Mouse (Mus musculus) neural tube, embryonic 14.5 days (tissue): Measurements from ENCODE around the gene Endod1. TPM values are rescaled to one million over a fixed set of nuclear protein-coding genes. Genes with fewer than 3 reads are reported as not detected.

Experiments
- ATAC-seq: fragments of 200-750 bp; cut with Nextera tagmentation; 2 replicates; pipeline ENCODE4 v1.8.0; 2017; ENCODE audit warnings: low read depth, mild to moderate bottlenecking, moderate TSS enrichment, moderate library complexity
- H3K27ac ChIP-seq: fragments of 300-500 bp; sonication (generic); 2 replicates; pipeline ENCODE4 v1.5.1; 2014; ENCODE audit warnings: low read depth, mild to moderate bottlenecking, control low read depth, low read length, moderate library complexity, mixed read lengths
- H3K27me3 ChIP-seq: fragments of 300-500 bp; sonication (generic); 2 replicates; pipeline ENCODE4 v1.6.1; 2014; ENCODE audit warnings: low read length; ENCODE audit not compliant: control insufficient read depth, insufficient read depth
- H3K36me3 ChIP-seq: fragments of 300-500 bp; sonication (generic); 2 replicates; pipeline ENCODE4 v1.6.1; 2014; ENCODE audit warnings: low read length, mixed read lengths; ENCODE audit not compliant: control insufficient read depth, insufficient read depth
- H3K4me1 ChIP-seq: fragments of 300-500 bp; sonication (generic); 2 replicates; pipeline ENCODE4 v1.6.1; 2014; ENCODE audit warnings: low read length; ENCODE audit not compliant: control insufficient read depth, insufficient read depth
- H3K4me2 ChIP-seq: fragments of 300-500 bp; sonication (generic); 2 replicates; pipeline ENCODE4 v1.6.1; 2014; ENCODE audit warnings: mild to moderate bottlenecking, low read depth, low read length, control low read depth
- H3K4me3 ChIP-seq: fragments of 300-500 bp; sonication (generic); 2 replicates; pipeline ENCODE4 v1.5.1; 2014; ENCODE audit warnings: low read depth, low read length, control low read depth, mixed read lengths
- H3K9ac ChIP-seq: fragments of 300-500 bp; sonication (generic); replicated peaks from 2 replicates; pipeline ENCODE4 v1.6.1; 2014; ENCODE audit warnings: low read depth, mild to moderate bottlenecking, control low read depth, low read length, mixed read lengths
- H3K9me3 ChIP-seq: fragments of 300-500 bp; sonication (generic); 2 replicates; pipeline ENCODE4 v1.6.1; 2016; ENCODE audit warnings: low read length; ENCODE audit not compliant: control insufficient read depth
- WGBS: fragments of 180-500 bp; shearing (Covaris S2); extraction: QIAGEN DNeasy Blood & Tissue Kit; methylation state at CpG from one replicate; pipeline ENCODE4 v1.1.7; 2014; 5-methylcytosine and 5-hydroxymethylcytosine counted together
- polyA plus RNA-seq: library from polyadenylated mRNA; unstranded; fragments of >200 nt; fragmentation: Nextera tagmentation; extraction: Ambion mirVana; gene quantifications from 2 replicates; pipeline ENCODE4 v1.2.1, GENCODE M21; 2014

The Endod1 gene
- polyA plus RNA-seq, result 32.3 and 42.2 TPM in 2 replicates

DNA sequence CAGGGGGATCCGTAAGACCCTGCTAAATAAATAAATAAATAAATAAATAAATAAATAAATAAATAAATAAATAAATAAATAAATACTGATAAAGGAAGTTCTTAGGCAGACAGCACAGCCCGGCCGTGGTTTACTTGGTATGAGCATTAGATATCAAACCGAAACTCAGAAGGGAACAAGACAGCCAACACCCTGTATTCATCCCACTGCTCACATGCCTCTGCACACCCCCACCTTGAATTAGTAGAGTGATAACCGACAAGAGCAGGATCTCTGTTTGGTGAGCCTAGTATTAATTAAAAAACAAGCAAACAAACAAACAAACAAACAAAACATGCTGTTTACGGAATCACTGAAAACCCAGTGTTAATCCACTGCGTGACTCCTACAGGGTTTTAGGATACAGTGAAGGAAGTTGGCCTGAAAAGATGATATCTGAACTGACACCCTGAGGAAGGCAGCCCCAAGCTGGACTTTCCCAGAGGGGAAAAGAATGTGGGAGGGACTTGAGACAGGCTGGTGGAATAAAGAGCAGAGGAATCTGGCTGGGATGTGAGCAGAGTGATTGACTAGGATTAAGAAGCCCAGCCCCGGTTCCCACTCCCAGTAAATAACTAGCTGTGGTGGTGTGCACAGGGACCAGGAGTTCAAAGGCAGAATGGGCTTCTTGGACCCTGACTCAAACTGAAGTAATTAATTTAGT, at the start of gene Endod1:
Gene Endod1, minus strand, starts transcription at position 155 of the 703 bp plus-strand sequence.
- Histone ChIP-seq H3K4me2 (peak within 1 kb of the TSS; percentile 87), H3K9ac (peak within 1 kb of the TSS; percentile 88), H3K36me3 (no peaks in the 10 kb centered on the region), H3K4me1 (no peaks in the 10 kb centered on the region; the same call in 1 of the 2 replicates), H3K9me3 (no peaks in the 10 kb centered on the region), H3K27ac (peak within 1 kb of the TSS; percentile 80), H3K27me3 (no peaks in the 10 kb centered on the region), H3K4me3 (peak within 1 kb of the TSS; percentile 81)
- WGBS, result 6% methylated on average over 8 of the region's 8 CpGs
- peak; percentile 57 for ATAC-seq

DNA sequence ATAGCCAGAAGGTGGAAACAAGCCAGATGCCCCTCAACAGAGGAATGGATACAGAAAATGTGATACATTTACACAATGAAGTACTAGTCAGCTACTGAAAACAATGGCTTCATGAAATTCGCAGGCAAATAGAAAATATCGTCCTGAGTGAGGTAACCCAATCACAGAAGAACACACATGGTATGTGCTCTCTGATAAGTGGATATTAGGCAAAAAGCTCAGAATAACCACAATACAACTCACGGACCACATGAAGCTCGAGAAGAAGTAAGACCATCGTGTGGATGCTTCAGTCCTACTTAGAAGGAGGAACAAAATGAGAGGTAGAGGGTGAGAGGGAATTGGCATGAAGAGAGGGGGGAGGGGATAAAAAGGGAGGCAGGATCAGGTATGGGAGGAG, 27.8 kb upstream of the Endod1 start:
- no peak for ATAC-seq

DNA sequence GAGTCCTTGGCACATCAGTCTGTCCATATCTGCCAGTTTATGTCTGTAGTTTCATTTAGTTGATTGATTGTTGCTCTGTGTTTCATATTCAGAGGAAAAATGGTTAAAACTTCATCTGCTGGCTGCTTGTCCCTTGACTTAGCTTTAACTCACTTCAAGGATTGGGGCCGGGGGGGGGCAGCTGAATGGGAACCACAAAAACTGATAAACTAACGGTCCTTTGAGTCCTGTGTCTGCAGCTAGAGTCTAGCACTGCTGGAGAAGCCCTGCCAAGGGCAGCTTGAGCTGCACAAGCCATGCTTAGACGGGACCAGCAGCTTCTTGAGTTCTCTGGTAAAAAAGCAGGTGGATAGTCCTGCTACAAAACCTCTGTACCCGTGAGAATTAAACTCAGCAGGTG, 26.7 kb upstream of the Endod1 start:
- Histone ChIP-seq H3K9ac (no peak overlapping the region), H3K4me2 (no peak overlapping the region), H3K9me3 (no peaks in the 10 kb centered on the region), H3K27ac (no peak overlapping the region), H3K27me3 (no peaks in the 10 kb centered on the region), H3K4me1 (no peaks in the 10 kb centered on the region), H3K36me3 (no peaks in the 10 kb centered on the region), H3K4me3 (no peak overlapping the region)
- no peak for ATAC-seq
- 82% methylated on average over 4 of the region's 4 CpGs for WGBS

More for the DNA sequence above, 27.8 kb upstream of the Endod1 start:
- H3K9ac ChIP-seq, result no peak overlapping the region
- no peaks in the 10 kb centered on the region for H3K36me3 ChIP-seq
- H3K4me1 ChIP-seq, result no peaks in the 10 kb centered on the region
- H3K27ac ChIP-seq, result no peak overlapping the region
- WGBS, result 96% methylated on average over 5 of the region's 5 CpGs
- no peak overlapping the region for H3K4me3 ChIP-seq
- no peaks in the 10 kb centered on the region for H3K27me3 ChIP-seq
- no peaks in the 10 kb centered on the region for H3K9me3 ChIP-seq
- no peak overlapping the region for H3K4me2 ChIP-seq

DNA sequence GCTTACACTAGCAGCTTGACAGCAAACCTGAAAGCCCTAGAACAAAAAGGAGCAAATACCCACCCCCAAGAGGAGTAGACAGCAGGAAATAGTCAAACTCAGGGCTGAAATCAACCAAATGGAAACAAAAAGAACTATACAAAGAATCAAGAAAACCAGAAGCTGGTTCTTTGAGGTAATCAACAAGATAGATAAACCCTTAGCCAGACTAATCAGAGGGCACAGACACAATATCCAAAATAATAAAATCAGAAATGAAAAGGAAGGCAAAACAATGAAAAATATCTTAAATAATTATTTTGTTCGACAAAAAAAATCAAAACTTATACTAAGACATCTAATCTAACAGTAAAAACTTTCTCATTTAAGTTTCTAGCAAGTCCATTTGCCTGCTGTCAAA, 24.7 kb upstream of the Endod1 start:
- Histone ChIP-seq H3K4me3 (no peak overlapping the region), H3K36me3 (no peaks in the 10 kb centered on the region), H3K4me2 (no peak overlapping the region), H3K27ac (no peak overlapping the region), H3K9ac (no peak overlapping the region), H3K4me1 (no peaks in the 10 kb centered on the region), H3K27me3 (no peaks in the 10 kb centered on the region), H3K9me3 (no peaks in the 10 kb centered on the region)
- WGBS, result 70% methylated on average over 1 of the region's 1 CpGs
- no peak for ATAC-seq

DNA sequence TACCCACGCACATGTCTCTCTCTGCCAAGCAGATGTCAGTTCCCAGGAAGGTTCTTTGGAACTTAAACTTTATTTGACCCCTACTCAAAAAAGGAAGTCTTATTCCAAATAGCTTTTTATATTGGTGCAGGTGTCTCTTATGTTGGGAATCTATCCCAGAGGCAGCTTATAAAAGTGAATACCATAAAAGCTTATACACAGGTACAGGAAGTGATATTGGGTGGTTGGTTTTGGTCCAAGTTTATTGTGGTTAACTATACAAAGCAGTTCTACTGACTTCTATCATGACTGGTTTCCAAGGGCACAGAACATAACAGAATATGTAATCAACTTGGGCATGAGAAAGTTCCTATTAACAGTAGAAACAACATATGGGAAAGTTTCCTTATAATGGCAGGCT, 20.8 kb upstream of the Endod1 start:
- no peaks in the 10 kb centered on the region for H3K36me3 ChIP-seq
- no peak overlapping the region for H3K4me2 ChIP-seq
- H3K4me1 ChIP-seq, result no peaks in the 10 kb centered on the region
- no peaks in the 10 kb centered on the region for H3K27me3 ChIP-seq
- 88% methylated on average over 1 of the region's 1 CpGs for WGBS
- H3K9me3 ChIP-seq, result no peaks in the 10 kb centered on the region
- H3K27ac ChIP-seq, result no peak overlapping the region
- no peak for ATAC-seq
- no peak overlapping the region for H3K4me3 ChIP-seq
- H3K9ac ChIP-seq, result no peak overlapping the region

DNA sequence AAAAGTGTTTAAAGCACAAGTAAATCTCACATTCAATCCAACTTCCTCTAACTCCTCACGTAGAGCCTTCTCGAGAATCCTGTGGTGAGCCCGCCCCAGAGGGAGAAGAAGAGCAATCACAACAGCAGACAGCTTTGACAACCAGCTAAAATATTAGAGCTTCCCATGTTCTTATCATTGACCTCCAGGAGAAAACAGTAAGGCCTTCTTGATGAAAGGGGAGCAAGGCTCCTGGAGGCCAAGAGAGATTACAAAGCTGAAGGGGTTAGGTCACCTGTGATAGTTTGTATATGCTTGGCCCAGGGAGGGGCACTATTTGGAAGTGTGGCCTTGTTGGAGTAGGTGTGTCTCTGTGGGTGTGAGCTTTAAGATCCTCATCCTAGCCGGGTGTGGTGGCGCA, 19.1 kb upstream of the Endod1 start:
- Histone ChIP-seq H3K4me1 (no peaks in the 10 kb centered on the region), H3K9me3 (no peaks in the 10 kb centered on the region), H3K4me2 (no peak overlapping the region), H3K4me3 (no peak overlapping the region), H3K27ac (no peak overlapping the region), H3K36me3 (no peaks in the 10 kb centered on the region), H3K27me3 (no peaks in the 10 kb centered on the region), H3K9ac (no peak overlapping the region)
- ATAC-seq, result no peak
- WGBS, result 94% methylated on average over 5 of the region's 5 CpGs

DNA sequence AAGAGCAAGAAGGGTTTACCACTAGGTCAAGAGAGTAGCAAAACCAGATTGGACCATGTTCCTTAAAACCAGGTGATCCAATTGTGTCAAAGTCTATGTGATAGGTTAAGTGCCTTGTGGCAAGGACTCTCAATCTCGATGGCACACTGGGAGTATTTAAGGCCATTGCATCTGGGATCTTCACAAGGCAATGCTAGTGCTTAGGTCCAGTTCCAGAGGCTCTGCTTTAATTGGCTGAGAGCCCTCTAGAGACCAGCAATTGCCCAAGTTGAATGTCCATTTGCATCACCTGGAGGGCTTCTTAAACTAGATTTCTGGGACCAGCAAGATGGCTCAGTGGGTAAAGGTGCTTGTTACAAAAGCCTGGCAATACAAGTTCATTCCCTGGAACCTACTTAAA, 17.6 kb upstream of the Endod1 start:
- Histone ChIP-seq H3K27me3 (no peaks in the 10 kb centered on the region), H3K4me3 (no peak overlapping the region), H3K36me3 (no peaks in the 10 kb centered on the region), H3K4me1 (no peaks in the 10 kb centered on the region), H3K9me3 (no peaks in the 10 kb centered on the region), H3K4me2 (no peak overlapping the region), H3K27ac (no peak overlapping the region), H3K9ac (no peak overlapping the region)
- WGBS, result 93% methylated on average over 1 of the region's 1 CpGs
- ATAC-seq, result no peak

DNA sequence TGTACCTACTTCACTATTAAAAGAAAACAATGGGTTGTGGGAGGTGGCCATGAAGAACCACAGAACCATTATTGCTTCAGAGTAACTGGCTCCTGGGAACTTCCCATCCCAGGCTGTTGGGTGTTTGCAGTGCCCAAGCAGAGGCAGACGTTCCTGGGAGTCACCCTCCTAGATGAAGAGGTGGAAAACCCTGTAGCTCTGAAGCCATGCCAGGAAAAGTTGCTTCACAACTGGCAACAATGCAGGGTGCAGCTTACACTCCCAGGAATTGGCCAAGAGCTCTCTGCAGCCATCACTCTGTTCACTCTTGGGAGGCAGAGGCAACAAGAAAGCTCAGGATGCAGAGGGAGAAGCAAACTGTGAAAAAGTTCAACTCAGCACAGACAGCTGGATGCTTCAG, 16.8 kb upstream of the Endod1 start:
- Histone ChIP-seq H3K36me3 (no peaks in the 10 kb centered on the region), H3K27ac (no peak overlapping the region), H3K4me1 (no peaks in the 10 kb centered on the region), H3K9ac (no peak overlapping the region), H3K4me2 (no peak overlapping the region), H3K27me3 (no peaks in the 10 kb centered on the region), H3K4me3 (no peak overlapping the region), H3K9me3 (no peaks in the 10 kb centered on the region)
- 69% methylated on average over 1 of the region's 1 CpGs for WGBS
- no peak for ATAC-seq

DNA sequence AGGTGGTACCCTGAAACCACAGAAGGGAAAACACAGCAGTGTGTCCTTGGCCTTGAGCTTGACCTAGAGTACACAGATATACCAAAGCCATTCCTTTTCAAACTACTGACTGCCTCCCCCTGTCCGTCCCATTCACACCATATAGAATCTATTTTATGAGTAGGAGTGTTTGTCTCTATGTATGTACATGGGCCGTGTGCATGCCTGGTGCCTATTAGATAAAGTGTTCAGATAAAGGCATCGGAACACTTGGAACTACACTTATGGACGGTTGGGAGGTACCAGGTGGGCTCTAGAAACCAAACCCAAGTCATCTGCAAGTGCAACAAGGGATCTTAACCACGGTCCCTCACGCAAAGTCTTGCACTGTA, 16.1 kb upstream of the Endod1 start:
- Histone ChIP-seq H3K9ac (no peak overlapping the region), H3K27me3 (no peaks in the 10 kb centered on the region), H3K36me3 (no peaks in the 10 kb centered on the region), H3K4me3 (no peak overlapping the region), H3K9me3 (no peaks in the 10 kb centered on the region), H3K4me2 (no peak overlapping the region), H3K27ac (no peak overlapping the region), H3K4me1 (no peaks in the 10 kb centered on the region)
- no peak for ATAC-seq
- 95% methylated on average over 6 of the region's 6 CpGs for WGBS
